ENCODE assay signal across 8 mouse cellular contexts in genomic region chr11:29130385-29131355, GRCm38 (mm10). TPM values are rescaled to one million over a fixed set of nuclear protein-coding genes. Genes with fewer than 3 reads are reported as not detected.
DNase-seq lines count a peak whose midpoint lies in the region; ATAC-seq and TF ChIP-seq lines count a peak whose summit lies in the region.

TSS of gene Pnpt1 (plus strand) at chr11:29130744.

- H3K27ac ChIP-seq in bone marrow, adult 2 months (ENCODE audit: control insufficient read depth, insufficient read depth, low read depth, low read length, poor library complexity), result peak within 1 kb of the TSS; percentile 37; the same call in 1 of the 2 replicates
- H3K27ac ChIP-seq in embryonic facial prominence, embryonic 15.5 days (replicated peaks), result peak within 1 kb of the TSS; percentile 65
- peak within 1 kb of the TSS; percentile 74 for H3K27ac ChIP-seq in limb, embryonic 14.5 days (replicated peaks; ENCODE audit: low read depth, low read length)
- H3K27ac ChIP-seq in midbrain, postnatal 0 days (ENCODE audit: low read depth, low read length), result peak within 1 kb of the TSS; percentile 57

- peaks cover 14% of the 10 kb centered on the region for H3K36me3 ChIP-seq in embryonic facial prominence, embryonic 15.5 days
- H3K36me3 ChIP-seq in limb, embryonic 14.5 days (ENCODE audit: control insufficient read depth, insufficient read depth, low read length), result peaks cover 23% of the 10 kb centered on the region
- H3K36me3 ChIP-seq in midbrain, postnatal 0 days (ENCODE audit: insufficient read depth, low read length), result peaks cover 11% of the 10 kb centered on the region; the same call in 1 of the 2 replicates

- no peaks in the 10 kb centered on the region; the same call in 1 of the 2 replicates for H3K4me1 ChIP-seq in bone marrow, adult 2 months (ENCODE audit: control insufficient read depth, insufficient read depth, low read length)
- no peaks in the 10 kb centered on the region for H3K4me1 ChIP-seq in embryonic facial prominence, embryonic 15.5 days
- peaks cover 3% of the 10 kb centered on the region; the same call in 1 of the 2 replicates for H3K4me1 ChIP-seq in limb, embryonic 14.5 days (ENCODE audit: control insufficient read depth, insufficient read depth, low read length)
- H3K4me1 ChIP-seq in midbrain, postnatal 0 days (ENCODE audit: insufficient read depth, low read length), result peaks cover 3% of the 10 kb centered on the region; the same call in 1 of the 2 replicates

- TF ChIP-seq CTCF in bone marrow, adult 2 months (IDR thresholded peaks at IDR 0.05; ENCODE audit: control insufficient read depth, insufficient read depth, low read length), result no peak
- TF ChIP-seq CTCF in midbrain, postnatal 0 days (IDR thresholded peaks at IDR 0.05), result no peak; the same call in 1 of the 2 replicates

- ATAC-seq in embryonic facial prominence, embryonic 15.5 days (ENCODE audit: insufficient number of reproducible peaks, low FRiP score, low TSS enrichment, low read depth), result peak; percentile 99
- ATAC-seq in limb, embryonic 14.5 days (ENCODE audit: low FRiP score, low read depth), result peak; percentile 100
- ATAC-seq in midbrain, postnatal 0 days (ENCODE audit: low FRiP score), result peak; percentile 100

- TF ChIP-seq POLR2A in bone marrow, adult 2 months (IDR thresholded peaks at IDR 0.05; ENCODE audit: borderline replicate concordance, control insufficient read depth, low read depth, low read length), result peak; percentile 86; the same call in 1 of the 2 replicates
- peak; percentile 47; the same call in 1 of the 2 replicates for TF ChIP-seq POLR2A in limb, embryonic 14.5 days (IDR thresholded peaks at IDR 0.05; ENCODE audit: borderline replicate concordance, extremely low read depth, insufficient read depth, insufficient read length)

- H3K27me3 ChIP-seq in embryonic facial prominence, embryonic 15.5 days, result no peaks in the 10 kb centered on the region
- no peaks in the 10 kb centered on the region for H3K27me3 ChIP-seq in limb, embryonic 14.5 days (ENCODE audit: control insufficient read depth, insufficient read depth, low read length)
- no peaks in the 10 kb centered on the region for H3K27me3 ChIP-seq in midbrain, postnatal 0 days (ENCODE audit: insufficient read depth, low read length)

- no peaks in the 10 kb centered on the region for H3K9me3 ChIP-seq in embryonic facial prominence, embryonic 15.5 days (replicated peaks)
- H3K9me3 ChIP-seq in limb, embryonic 14.5 days (ENCODE audit: control insufficient read depth, low read length), result no peaks in the 10 kb centered on the region
- H3K9me3 ChIP-seq in midbrain, postnatal 0 days (ENCODE audit: low read length), result no peaks in the 10 kb centered on the region

- peak within 1 kb of the TSS; percentile 99 for H3K4me3 ChIP-seq in bone marrow, adult 2 months (replicated peaks; ENCODE audit: control insufficient read depth, low read depth, low read length)
- H3K4me3 ChIP-seq in embryonic facial prominence, embryonic 15.5 days (replicated peaks), result peak within 1 kb of the TSS; percentile 93
- H3K4me3 ChIP-seq in limb, embryonic 14.5 days (replicated peaks; ENCODE audit: low read length), result peak within 1 kb of the TSS; percentile 84
- H3K4me3 ChIP-seq in midbrain, postnatal 0 days (ENCODE audit: low read depth, low read length), result peak within 1 kb of the TSS; percentile 65

- H3K9ac ChIP-seq in embryonic facial prominence, embryonic 15.5 days, result peak within 1 kb of the TSS; percentile 92
- peak within 1 kb of the TSS; percentile 86 for H3K9ac ChIP-seq in limb, embryonic 14.5 days (ENCODE audit: low read depth, low read length, severe bottlenecking)
- H3K9ac ChIP-seq in midbrain, postnatal 0 days (replicated peaks; ENCODE audit: low read length, poor library complexity, severe bottlenecking), result peak within 1 kb of the TSS; percentile 68

- peak; percentile 92 for DNase-seq in 416B (ENCODE audit: low read depth)
- peak; percentile 93 for DNase-seq in heart, adult 8-10 months (ENCODE audit: low spot score)
- DNase-seq in kidney, adult 9 months, result peak; percentile 93
- peak; percentile 93 for DNase-seq in limb, embryonic 14.5 days (ENCODE audit: low spot score)
- DNase-seq in midbrain, postnatal 0 days (ENCODE audit: low spot score), result peak; percentile 96
- DNase-seq in spleen, postnatal 14 days (ENCODE audit: low spot score in 2 of 2), result peak; percentile 74 to 84

- peak within 1 kb of the TSS; percentile 59 for H3K4me2 ChIP-seq in embryonic facial prominence, embryonic 15.5 days (replicated peaks)
- peak within 1 kb of the TSS; percentile 58 for H3K4me2 ChIP-seq in limb, embryonic 14.5 days (replicated peaks; ENCODE audit: low read depth, low read length, severe bottlenecking)
- peak within 1 kb of the TSS; percentile 83 for H3K4me2 ChIP-seq in midbrain, postnatal 0 days (ENCODE audit: low read depth, low read length, poor library complexity, severe bottlenecking)

- WGBS in bone marrow, adult 2 months, result under 1% methylated on average over 50 of the region's 50 CpGs
- 4% methylated on average over 50 of the region's 50 CpGs for WGBS in embryonic facial prominence, embryonic 15.5 days
- WGBS in limb, embryonic 14.5 days, result 5% methylated on average over 50 of the region's 50 CpGs
- 1% methylated on average over 50 of the region's 50 CpGs for WGBS in midbrain, postnatal 0 days

RNA-seq across cellular contexts. Expression of gene Pnpt1, which starts in this region (rescaled TPM):
- polyA plus RNA-seq in bone marrow, adult 2 months (2011; ENCODE audit: insufficient read depth, insufficient read length, low replicate concordance, missing spikeins), result 11.9 and 17.2 TPM in 2 replicates
- 29.8 and 32.3 TPM in 2 replicates for polyA plus RNA-seq in embryonic facial prominence, embryonic 15.5 days (2015; fragmentation: Nextera tagmentation; extraction: Ambion mirVana)
- 10 to 100 TPM; 23.9 to 32.3 (median 25.6) TPM for total RNA-seq in heart, adult 8-10 months (2022)
- 24.5 and 32.2 TPM in 2 replicates for polyA plus RNA-seq in limb, embryonic 14.5 days (2012; rRNA removed)
- 35.8 and 37.4 TPM in 2 replicates for polyA plus RNA-seq in limb, embryonic 14.5 days (2014; fragmentation: Nextera tagmentation; extraction: Ambion mirVana)
- total RNA-seq in midbrain, postnatal 0 days (2014; rRNA removed), result 52.1 and 61.1 TPM in 2 replicates
- polyA plus RNA-seq in midbrain, postnatal 0 days (2015; fragmentation: Nextera tagmentation; extraction: Ambion mirVana), result 19.8 and 21.1 TPM in 2 replicates

Comparison
In these comparisons a context has a peak if more than half of its experiments do, and no peak if none do; other contexts are left out.
1. Peak in every context shown above with its lines: DNase-seq, ATAC-seq, H3K4me3 ChIP-seq and H3K27ac ChIP-seq.